Mouse (Mus musculus) midbrain, postnatal 0 days (tissue): Measurements from ENCODE around the gene Usp12. TPM values are rescaled to one million over a fixed set of nuclear protein-coding genes. Genes with fewer than 3 reads are reported as not detected.
A peak's percentile ranks its signal among the peaks of the same experiment; 100 is the strongest.

Experiments used
- ATAC-seq: fragments of 200-750 bp; cut with Nextera tagmentation; 2 replicates; pipeline ENCODE4 v1.8.0; 2017; ENCODE audit warnings: moderate number of reproducible peaks, mild to moderate bottlenecking, moderate TSS enrichment, moderate library complexity; ENCODE audit not compliant: low FRiP score
- DNase-seq: peaks from one replicate; pipeline ENCODE4 v3.0.0-alpha.2; 2015; ENCODE audit warnings: low spot score
- H3K27ac ChIP-seq: fragments of 300-500 bp; sonication (generic); 2 replicates; pipeline ENCODE4 v1.5.1; 2014; ENCODE audit warnings: low read depth, mild to moderate bottlenecking, low read length, mixed read lengths
- H3K27me3 ChIP-seq: fragments of 300-500 bp; sonication (generic); 2 replicates; pipeline ENCODE4 v1.6.1; 2014; ENCODE audit warnings: low read length, control low read depth, mixed read lengths; ENCODE audit not compliant: insufficient read depth
- H3K36me3 ChIP-seq: fragments of 300-500 bp; sonication (generic); 2 replicates; pipeline ENCODE4 v1.6.1; 2014; ENCODE audit warnings: low read length, control low read depth, mixed read lengths; ENCODE audit not compliant: insufficient read depth
- H3K4me1 ChIP-seq: fragments of 300-500 bp; sonication (generic); 2 replicates; pipeline ENCODE4 v1.6.1; 2014; ENCODE audit warnings: mild to moderate bottlenecking, control low read depth, antibody characterized with exemption, low read length, mixed read lengths; ENCODE audit not compliant: insufficient read depth
- H3K4me2 ChIP-seq: fragments of 300-500 bp; sonication (generic); 2 replicates; pipeline ENCODE4 v1.6.1; 2014; ENCODE audit warnings: low read depth, mild to moderate bottlenecking, low read length, mixed read lengths; ENCODE audit not compliant: poor library complexity, severe bottlenecking
- H3K4me3 ChIP-seq: fragments of 300-500 bp; sonication (generic); 2 replicates; pipeline ENCODE4 v1.5.1; 2014; ENCODE audit warnings: low read depth, mild to moderate bottlenecking, low read length, moderate library complexity
- H3K9ac ChIP-seq: fragments of 300-500 bp; sonication (generic); replicated peaks from 2 replicates; pipeline ENCODE4 v1.6.1; 2014; ENCODE audit warnings: mild to moderate bottlenecking, low read length, moderate library complexity, mixed read lengths; ENCODE audit not compliant: poor library complexity, severe bottlenecking
- H3K9me3 ChIP-seq: fragments of 300-500 bp; sonication (generic); 2 replicates; pipeline ENCODE4 v1.6.1; 2016; ENCODE audit warnings: low read length, control low read depth
- CTCF ChIP-seq: IDR thresholded peaks from 2 replicates; pipeline ENCODE4 v1.5.1; 2016; ENCODE audit warnings: antibody characterized with exemption, mild to moderate bottlenecking
- WGBS: fragments of 180-500 bp; shearing (Covaris S2); extraction: QIAGEN DNeasy Blood & Tissue Kit; methylation state at CpG from one replicate; pipeline ENCODE4 v1.1.7; 2014; 5-methylcytosine and 5-hydroxymethylcytosine counted together
- polyA plus RNA-seq: library from polyadenylated mRNA; unstranded; fragments of >200 nt; fragmentation: Nextera tagmentation; extraction: Ambion mirVana; gene quantifications from 2 replicates; pipeline ENCODE4 v1.2.1, GENCODE M21; 2015
- total RNA-seq: library from RNA; depleted of rRNA; stranded (reverse); fragments of >200 nt; gene quantifications from 2 replicates; pipeline ENCODE4 v1.2.3, GENCODE M21; 2014

Gene Usp12
- total and polyA plus RNA-seq, 2 experiments from 2014 or later = 14.1 to 24.1 TPM

DNA sequence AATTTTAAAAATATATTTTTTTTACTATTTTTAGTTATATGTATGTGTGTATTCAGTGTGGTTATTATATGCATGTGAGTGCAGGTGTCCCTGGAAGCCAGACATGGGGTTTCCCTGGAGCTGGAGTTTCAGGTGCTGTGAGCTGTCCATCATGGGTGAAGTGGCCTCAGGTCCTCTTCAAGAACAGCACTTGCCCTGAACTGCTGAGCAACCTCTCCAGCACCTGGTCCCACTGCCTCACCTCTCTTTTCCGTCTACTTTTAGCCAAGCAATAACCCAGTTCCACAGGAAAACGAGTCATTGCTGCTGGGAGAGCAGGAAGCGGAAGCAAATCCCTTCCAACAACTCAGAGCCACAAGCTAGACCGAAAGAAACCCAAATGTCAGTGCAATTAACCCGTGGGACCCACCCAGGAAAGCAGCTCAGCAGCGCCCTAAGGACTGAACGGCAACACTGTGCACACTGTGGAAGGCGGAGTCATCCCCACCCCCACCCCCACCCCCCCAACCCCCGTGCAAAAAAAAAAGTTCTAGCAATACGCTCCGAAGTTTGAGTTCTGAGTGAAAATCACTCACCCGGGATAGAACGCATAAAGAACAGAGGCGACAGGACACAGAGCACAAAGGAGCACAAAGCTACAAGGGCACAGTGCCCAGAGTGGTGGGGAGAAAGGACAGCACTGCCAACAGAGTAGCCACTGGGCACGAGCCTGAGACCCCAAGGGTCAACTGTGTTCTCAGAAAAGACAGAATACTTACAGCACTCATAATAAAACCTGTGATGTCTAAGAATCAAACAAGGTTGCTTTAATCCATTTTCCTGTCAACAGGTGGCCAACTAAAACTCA is 24.6 kb downstream of the Usp12 start:
- Histone ChIP-seq H3K4me1 (no peaks in the 10 kb centered on the region), H3K27ac (no peak overlapping the region), H3K9me3 (no peaks in the 10 kb centered on the region), H3K36me3 (peaks cover 7% of the 10 kb centered on the region; the same call in 1 of the 2 replicates), H3K4me2 (no peak overlapping the region), H3K27me3 (no peaks in the 10 kb centered on the region), H3K4me3 (no peak overlapping the region), H3K9ac (no peak overlapping the region)
- peak; percentile 47 for DNase-seq
- no peak for TF ChIP-seq CTCF
- no peak for ATAC-seq
- 58% methylated on average over 15 of the region's 15 CpGs for WGBS

GRCm38 (mm10) chr5:146765791-146766190 is 29.0 kb downstream of the Usp12 start:
- Histone ChIP-seq H3K9me3 (no peaks in the 10 kb centered on the region), H3K9ac (no peak overlapping the region), H3K27me3 (no peaks in the 10 kb centered on the region), H3K4me2 (no peak overlapping the region), H3K4me3 (no peak overlapping the region), H3K36me3 (peaks cover 15% of the 10 kb centered on the region), H3K4me1 (no peaks in the 10 kb centered on the region), H3K27ac (no peak overlapping the region)
- no peak for TF ChIP-seq CTCF
- ATAC-seq = no peak
- no peak for DNase-seq
- WGBS = 98% methylated on average over 5 of the region's 5 CpGs

GRCm38 (mm10) chr5:146759159-146759558 is 35.6 kb downstream of the Usp12 start:
- 81% methylated on average over 6 of the region's 6 CpGs for WGBS
- peaks cover 16% of the 10 kb centered on the region for H3K36me3 ChIP-seq
- DNase-seq = no peak
- H3K4me1 ChIP-seq = no peaks in the 10 kb centered on the region
- no peaks in the 10 kb centered on the region for H3K27me3 ChIP-seq
- no peaks in the 10 kb centered on the region for H3K9me3 ChIP-seq
- no peak overlapping the region for H3K4me3 ChIP-seq
- no peak overlapping the region for H3K27ac ChIP-seq
- H3K9ac ChIP-seq = no peak overlapping the region
- no peak overlapping the region for H3K4me2 ChIP-seq
- no peak for TF ChIP-seq CTCF
- ATAC-seq = no peak

GRCm38 (mm10) chr5:146757921-146758320 is 36.9 kb downstream of the Usp12 start:
- Histone ChIP-seq H3K4me2 (no peak overlapping the region), H3K4me3 (no peak overlapping the region), H3K36me3 (peaks cover 21% of the 10 kb centered on the region), H3K27ac (no peak overlapping the region), H3K9me3 (no peaks in the 10 kb centered on the region), H3K27me3 (no peaks in the 10 kb centered on the region), H3K9ac (no peak overlapping the region), H3K4me1 (no peaks in the 10 kb centered on the region)
- WGBS = 73% methylated on average over 6 of the region's 6 CpGs
- DNase-seq = no peak
- no peak for TF ChIP-seq CTCF
- ATAC-seq = no peak

- Histone ChIP-seq H3K36me3 (peaks cover 19% of the 10 kb centered on the region), H3K27ac (no peak overlapping the region), H3K9me3 (no peaks in the 10 kb centered on the region), H3K9ac (no peak overlapping the region), H3K4me2 (no peak overlapping the region), H3K4me1 (no peaks in the 10 kb centered on the region), H3K27me3 (no peaks in the 10 kb centered on the region), H3K4me3 (no peak overlapping the region)
- 92% methylated on average over 5 of the region's 5 CpGs for WGBS
- no peak for TF ChIP-seq CTCF
- ATAC-seq (no peak), DNase-seq (no peak)
These were observed 37.5 kb downstream of the Usp12 start for GRCm38 (mm10) chr5:146757316-146757715.

DNA sequence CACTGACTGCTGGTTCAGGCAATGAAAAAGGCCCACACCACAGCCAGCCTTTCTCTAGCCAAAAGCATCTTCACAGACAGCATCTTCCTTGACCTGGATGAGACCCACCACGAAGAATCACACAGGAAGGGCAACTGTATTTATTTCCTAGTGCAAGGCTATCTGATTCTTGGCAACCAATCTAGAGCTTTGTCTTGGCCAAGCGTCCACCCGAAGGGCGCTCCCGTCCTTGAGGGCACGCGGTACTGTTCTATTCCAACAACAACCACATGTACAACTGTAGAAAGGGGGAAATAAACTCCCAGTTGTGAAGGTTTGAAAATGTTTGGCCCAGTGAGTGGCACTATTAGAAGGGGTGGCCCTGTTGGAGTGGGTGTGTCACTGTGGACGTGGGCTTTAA is 41.6 kb downstream of the Usp12 start:
- Histone ChIP-seq H3K27me3 (no peaks in the 10 kb centered on the region), H3K27ac (no peak overlapping the region), H3K36me3 (peaks cover 33% of the 10 kb centered on the region), H3K4me1 (no peaks in the 10 kb centered on the region), H3K4me2 (no peak overlapping the region), H3K9ac (no peak overlapping the region), H3K9me3 (no peaks in the 10 kb centered on the region), H3K4me3 (no peak overlapping the region)
- no peak for DNase-seq
- 97% methylated on average over 8 of the region's 8 CpGs for WGBS
- no peak for TF ChIP-seq CTCF
- ATAC-seq = no peak
